Mouse (Mus musculus) kidney, postnatal 36 days (tissue): ENCODE results near the gene Wdr5b.

ENCODE experiments used
- DNase-seq, 2 experiments: peaks; one replicate each; pipeline ENCODE4 v3.0.0; 2021 to 2022; ENCODE audit warnings: mixed read lengths in 2 of 2

Wdr5b gene

GRCm38 (mm10) chr16:36071450-36072379, 30.7 kb downstream of the Wdr5b start, which contains the start of the genes Fam162a and Ccdc58:
Gene Fam162a (minus strand): TSS chr16:36071594.
Gene Ccdc58 (plus strand): TSS chr16:36071685.
- peak; percentile 93 to 96 for DNase-seq

- DNase-seq, result no peak
These were observed 31.5 kb downstream of the Wdr5b start for GRCm38 (mm10) chr16:36072410-36073011.

- DNase-seq, result no peak
These were observed 33.8 kb downstream of the Wdr5b start for GRCm38 (mm10) chr16:36074772-36075171.

GRCm38 (mm10) chr16:36079916-36080315, 38.9 kb downstream of the Wdr5b start:
- DNase-seq, result no peak

- peak; percentile 48 to 50 for DNase-seq
These were observed 46.9 kb downstream of the Wdr5b start for GRCm38 (mm10) chr16:36087846-36088245.

- peak; percentile 49 to 60 for DNase-seq
These were observed 48.1 kb downstream of the Wdr5b start for GRCm38 (mm10) chr16:36089065-36089464.

GRCm38 (mm10) chr16:36089850-36090616, 49.0 kb downstream of the Wdr5b start:
- DNase-seq, result peak; percentile 37 to 62

- DNase-seq, result no peak
These were observed 50.0 kb downstream of the Wdr5b start for GRCm38 (mm10) chr16:36090785-36091509.
